Mouse (Mus musculus) G1E-ER4 (cell line): ENCODE results near the gene Ttll7. TPM values are rescaled to one million over a fixed set of nuclear protein-coding genes. Genes with fewer than 3 reads are reported as not detected.

Experiments used
- GATA1 ChIP-seq: IDR thresholded peaks from one replicate; pipeline ENCODE4 v1.8.0; 2012; ENCODE audit warnings: low read length, inconsistent platforms
- polyA plus RNA-seq: library from polyadenylated mRNA; stranded (reverse); fragments of >175 nt; gene quantifications from 2 replicates; pipeline ENCODE4 v1.2.3, GENCODE M21; 2012

Gene Ttll7
- polyA plus RNA-seq, 1 experiment: not detected

DNA sequence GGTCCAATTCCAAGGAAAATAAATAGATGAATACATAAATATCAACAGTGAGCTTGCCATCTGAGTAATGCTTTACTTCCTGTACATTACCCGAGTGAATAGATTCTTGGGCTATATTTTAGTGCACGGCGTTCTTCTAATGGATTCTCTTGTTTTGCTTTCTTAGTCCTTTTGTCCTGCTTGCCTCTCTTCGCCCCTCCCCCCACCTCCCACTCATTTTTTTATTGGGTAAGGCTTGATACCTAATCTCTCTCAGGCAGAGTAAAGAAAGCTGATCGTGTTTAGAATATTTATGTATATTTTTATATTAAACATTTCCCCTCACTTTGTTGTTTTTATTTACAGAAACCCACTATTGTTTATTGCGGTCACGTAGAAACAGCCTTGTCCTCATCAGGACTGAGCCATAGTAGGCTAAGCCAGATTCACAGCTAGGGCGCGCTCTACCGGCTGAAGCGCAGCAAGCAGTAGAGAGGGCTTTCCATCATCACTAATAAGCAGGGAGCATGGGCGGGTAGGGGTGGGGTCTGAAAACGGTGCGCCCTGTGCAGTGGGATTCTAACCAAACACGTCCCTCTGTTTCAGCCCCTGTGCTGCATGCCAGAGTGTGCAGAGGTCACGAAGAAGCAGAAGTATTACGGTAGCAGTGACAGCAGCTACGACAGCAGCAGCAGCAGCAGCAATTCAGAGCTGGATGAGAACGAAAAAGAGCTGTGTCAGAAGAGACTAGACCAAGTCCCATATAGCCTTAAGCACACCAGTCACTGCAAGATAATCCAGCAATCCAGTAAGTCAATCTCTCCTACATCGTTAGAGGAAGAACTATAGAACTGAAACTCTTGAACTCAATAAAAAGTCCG is 87.5 kb downstream of the Ttll7 start:
- TF ChIP-seq GATA1: no peak

DNA sequence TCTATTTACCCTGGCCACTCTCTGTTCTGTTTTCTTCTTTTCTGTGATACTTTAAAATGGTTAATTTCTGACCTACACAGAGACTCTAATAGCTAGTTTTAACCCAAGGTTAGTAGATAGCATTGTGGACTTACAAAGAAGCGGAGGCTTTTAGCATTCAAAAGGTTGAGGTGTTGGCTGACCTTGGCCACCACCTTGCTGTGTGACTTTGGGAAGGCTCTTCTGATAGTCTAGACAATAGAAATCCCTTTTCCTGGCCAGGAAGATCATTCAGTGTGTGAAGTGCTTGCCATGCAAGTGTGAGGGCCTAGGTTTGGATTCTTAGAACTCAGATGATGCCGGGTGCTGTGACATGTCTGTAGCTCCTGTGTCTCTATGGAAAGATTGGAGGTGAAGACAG is 90.9 kb downstream of the Ttll7 start:
- no peak for TF ChIP-seq GATA1

DNA sequence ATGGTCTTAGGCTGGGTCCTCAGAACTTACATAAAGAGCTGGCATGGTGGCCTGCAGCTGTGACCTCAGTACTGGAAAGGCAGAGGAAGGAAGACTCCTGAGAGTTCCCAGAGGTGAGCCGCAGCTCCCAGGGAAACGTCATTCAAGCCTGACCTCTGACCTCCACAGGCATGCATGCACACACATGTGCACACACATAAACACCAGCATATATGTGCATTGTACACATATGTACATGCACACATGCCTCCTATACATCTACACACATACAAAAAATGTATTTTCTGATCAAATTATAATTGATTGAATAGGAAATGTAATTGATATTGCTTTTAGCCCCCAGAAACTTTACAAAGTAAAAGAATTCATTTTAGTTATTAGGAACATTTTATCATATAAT is 93.2 kb downstream of the Ttll7 start:
- no peak for TF ChIP-seq GATA1

GRCm38 (mm10) chr3:146945887-146946286 is 93.7 kb downstream of the Ttll7 start:
- TF ChIP-seq GATA1: no peak

GRCm38 (mm10) chr3:146946641-146947040 is 94.5 kb downstream of the Ttll7 start:
- no peak for TF ChIP-seq GATA1

DNA sequence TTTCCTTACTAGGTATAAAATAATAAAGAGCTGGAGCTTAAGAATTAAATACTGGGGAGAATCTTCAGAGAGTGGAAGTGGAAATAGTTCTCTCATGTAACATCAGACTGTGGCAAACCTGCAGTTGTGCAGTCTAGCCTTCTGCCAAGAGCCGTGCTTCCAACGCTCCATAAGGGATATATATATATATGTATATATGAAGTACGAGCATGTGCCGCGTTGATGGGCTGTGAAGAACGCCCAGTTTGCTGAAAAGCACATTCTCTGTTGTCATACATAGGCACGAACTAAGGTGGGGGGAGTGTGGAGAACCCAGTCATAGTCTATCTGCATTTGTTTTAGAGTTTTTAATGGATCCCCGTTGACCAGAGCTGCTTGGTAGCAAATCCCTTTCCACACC is 104.6 kb downstream of the Ttll7 start:
- TF ChIP-seq GATA1: no peak

GRCm38 (mm10) chr3:146962838-146963237 is 110.7 kb downstream of the Ttll7 start:
- no peak for TF ChIP-seq GATA1

DNA sequence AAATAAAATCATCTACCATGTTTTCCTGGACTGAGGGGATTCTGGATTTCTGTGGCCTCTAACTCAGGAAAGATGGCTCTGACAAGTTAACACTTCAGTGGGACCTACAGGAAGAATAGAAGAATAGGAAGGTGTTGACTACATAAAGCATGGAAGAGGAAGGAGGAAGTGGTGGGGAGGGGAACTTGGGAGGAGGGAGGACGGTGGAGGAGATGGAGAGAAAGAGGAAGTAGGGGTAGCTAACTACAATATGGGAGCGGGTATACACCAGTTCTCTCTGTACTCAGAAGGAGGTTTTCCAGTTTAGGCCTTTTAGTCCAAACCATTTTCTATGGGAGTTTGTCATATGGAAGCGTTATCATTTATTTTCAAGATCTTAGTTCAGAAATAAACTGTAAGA is 112.2 kb downstream of the Ttll7 start:
- no peak for TF ChIP-seq GATA1

GRCm38 (mm10) chr3:146967242-146967641 is 115.1 kb downstream of the Ttll7 start:
- no peak for TF ChIP-seq GATA1

DNA sequence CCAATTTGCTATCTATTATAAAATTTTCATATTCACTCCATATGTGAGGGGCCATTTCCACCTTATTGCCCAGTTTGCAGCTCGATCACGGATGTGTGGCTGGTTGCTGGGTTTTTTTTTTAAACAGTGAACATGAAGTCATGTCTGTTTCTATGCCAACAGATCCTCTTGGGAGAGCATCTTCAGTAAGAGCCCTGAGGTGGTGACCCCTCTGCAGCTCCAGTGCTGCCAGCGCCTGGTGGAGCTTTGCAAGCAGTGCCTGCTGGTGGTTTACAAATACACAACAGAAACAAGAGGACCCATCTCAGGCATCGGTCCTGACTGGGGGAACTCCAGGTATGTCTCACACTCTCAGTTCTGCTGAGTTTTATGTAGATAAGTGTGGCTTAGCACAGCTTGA is 115.7 kb downstream of the Ttll7 start:
- TF ChIP-seq GATA1: no peak

DNA sequence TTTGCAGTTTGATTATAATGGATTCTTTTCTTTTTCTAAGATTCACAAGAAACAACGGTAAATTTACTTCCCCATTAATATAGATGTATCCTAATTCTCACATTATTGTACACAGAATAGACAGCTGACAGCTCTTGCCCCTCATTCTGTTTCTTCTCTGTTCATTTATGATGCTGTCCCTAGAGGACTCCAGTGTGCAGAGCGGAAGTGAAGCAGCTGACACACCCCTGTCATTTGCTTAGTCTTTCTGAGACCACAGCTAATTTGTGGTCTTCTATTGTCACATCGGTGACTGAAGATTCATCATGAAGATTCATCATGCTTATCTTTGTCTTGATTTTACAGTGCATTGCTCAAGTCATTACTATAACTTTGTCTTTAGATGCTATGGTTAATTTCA is 126.1 kb downstream of the Ttll7 start:
- no peak for TF ChIP-seq GATA1

GRCm38 (mm10) chr3:146993834-146994669 is 141.9 kb downstream of the Ttll7 start:
- no peak for TF ChIP-seq GATA1

DNA sequence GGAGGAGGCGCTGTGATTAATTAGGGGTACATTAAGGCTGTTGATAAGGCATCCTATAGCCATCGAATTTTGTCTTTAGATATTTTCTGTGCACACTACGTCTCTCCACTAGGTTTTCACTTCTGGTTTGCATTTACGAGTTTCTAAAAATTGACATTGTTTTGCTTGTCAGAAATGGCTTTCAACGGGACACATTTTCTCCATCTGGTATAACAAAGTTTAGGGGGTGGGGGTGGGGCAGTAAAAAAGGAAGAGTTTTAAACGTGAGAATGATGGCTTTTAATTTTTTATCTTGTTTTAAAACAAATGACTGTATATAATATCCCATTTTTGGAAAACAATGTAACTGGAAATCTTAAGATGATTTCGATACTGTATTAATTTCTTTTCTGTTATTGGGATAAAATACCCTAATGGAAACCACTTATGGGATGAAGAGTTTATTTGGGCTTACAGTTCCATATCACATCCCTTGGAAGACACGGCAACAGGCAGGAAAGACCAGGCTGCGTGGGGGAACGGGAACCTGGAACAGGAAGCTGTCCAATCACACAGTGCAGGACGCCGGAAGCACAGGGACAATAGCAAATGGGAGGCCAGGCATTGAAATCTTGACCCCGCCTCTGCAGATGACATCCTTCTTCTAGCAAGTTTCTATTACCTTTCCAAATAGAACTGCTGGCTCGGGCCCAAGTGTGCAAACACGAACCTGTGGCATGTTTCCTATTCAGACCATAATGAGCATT is 142.7 kb downstream of the Ttll7 start:
- no peak for TF ChIP-seq GATA1

DNA sequence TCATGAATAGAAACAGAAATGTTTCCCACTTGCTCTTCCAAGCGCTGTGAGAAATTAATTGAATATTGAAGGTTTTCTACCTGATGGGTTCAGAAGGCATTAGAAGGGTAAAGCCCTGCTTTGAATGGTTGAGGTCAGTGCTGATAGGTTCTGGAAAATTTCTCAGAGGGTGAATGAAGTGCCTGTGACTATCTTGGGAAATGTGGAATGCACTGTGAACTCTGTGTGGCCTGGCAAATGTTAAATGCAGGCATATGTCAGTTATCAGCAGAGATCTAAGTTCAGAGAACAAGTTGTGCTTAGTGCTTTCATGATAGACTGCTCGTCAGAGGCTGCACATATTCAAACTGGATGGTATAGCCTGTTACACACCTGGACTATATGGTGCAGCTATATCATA is 147.0 kb downstream of the Ttll7 start:
- no peak for TF ChIP-seq GATA1

DNA sequence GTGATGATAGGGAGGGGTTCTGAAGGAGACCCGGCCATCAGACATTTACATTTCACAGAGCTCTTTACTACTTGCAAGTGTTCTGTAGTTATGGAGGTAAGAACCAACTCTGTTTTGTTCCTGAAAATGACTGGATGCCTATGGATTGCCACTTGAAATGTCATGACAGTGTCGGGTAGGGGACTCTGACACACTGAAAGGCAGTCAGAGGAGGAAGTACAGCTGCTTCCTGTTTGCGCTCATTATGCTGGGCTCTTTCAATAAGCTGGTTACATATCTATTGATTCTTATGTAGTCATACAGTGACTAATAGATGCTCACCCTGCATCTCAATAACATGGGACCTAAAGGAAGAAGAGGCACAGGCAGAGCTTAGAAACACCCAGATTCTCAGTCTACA is 148.8 kb downstream of the Ttll7 start:
- no peak for TF ChIP-seq GATA1

GRCm38 (mm10) chr3:147001557-147001956 is 149.4 kb downstream of the Ttll7 start:
- no peak for TF ChIP-seq GATA1

GRCm38 (mm10) chr3:147016506-147016905 is 164.3 kb downstream of the Ttll7 start:
- no peak for TF ChIP-seq GATA1
